ENCODE assay signal across 8 mouse cellular contexts in the genomic region with DNA sequence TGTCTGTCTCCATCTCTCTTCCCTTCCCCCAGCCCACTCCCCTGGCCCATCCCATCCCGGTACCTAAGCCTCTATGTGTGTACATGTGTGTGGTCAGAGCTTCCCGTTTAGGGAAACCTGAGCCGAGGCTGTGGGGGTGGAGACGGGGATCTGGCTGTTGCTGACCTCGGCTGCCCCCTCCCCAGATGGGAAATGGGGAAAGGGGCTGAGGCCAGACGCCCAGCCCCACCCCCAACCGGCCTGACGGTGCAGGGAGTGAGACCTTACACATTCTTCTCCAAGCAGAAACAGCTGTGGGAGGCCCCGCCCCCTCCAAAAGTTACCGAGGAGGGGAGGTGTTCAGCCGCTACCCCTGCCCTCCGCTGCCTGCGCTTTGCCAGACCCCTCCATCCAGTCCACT. TPM values are rescaled to one million over a fixed set of nuclear protein-coding genes. Genes with fewer than 3 reads are reported as not detected.
DNase-seq lines count a peak whose midpoint lies in the region; ATAC-seq and TF ChIP-seq lines count a peak whose summit lies in the region.

No protein-coding gene starts in this region.

- WGBS in cerebellum, adult 2 months: 22% methylated on average over 13 of the region's 13 CpGs
- WGBS in forebrain, embryonic 12.5 days: 3% methylated on average over 13 of the region's 13 CpGs
- WGBS in kidney, postnatal 0 days: 10% methylated on average over 13 of the region's 13 CpGs
- WGBS in midbrain, embryonic 16.5 days: 11% methylated on average over 10 of the region's 13 CpGs

- no peaks in the 10 kb centered on the region for H3K9me3 ChIP-seq in ES-Bruce4 (replicated peaks; ENCODE audit: control insufficient read depth, insufficient read depth, low read length, poor library complexity, severe bottlenecking)
- no peaks in the 10 kb centered on the region for H3K9me3 ChIP-seq in forebrain, embryonic 12.5 days
- H3K9me3 ChIP-seq in kidney, postnatal 0 days (replicated peaks; ENCODE audit: low read length): no peaks in the 10 kb centered on the region
- no peaks in the 10 kb centered on the region for H3K9me3 ChIP-seq in midbrain, embryonic 16.5 days (replicated peaks; ENCODE audit: control insufficient read depth, low read length, poor library complexity, severe bottlenecking)

- DNase-seq in cerebellum, adult 2 months: peak in 1 of 2 experiments; percentile 33
- peak; percentile 51 for DNase-seq in kidney, postnatal 0 days (ENCODE audit: low spot score)
- DNase-seq in natural killer cell, adult 2 months (ENCODE audit: low spot score in 2 of 2): no peak
- DNase-seq in gastrocnemius, postnatal 14 days: no peak

- no peaks in the 10 kb centered on the region for H3K27me3 ChIP-seq in cerebellum, adult 2 months (ENCODE audit: control insufficient read depth, insufficient read depth, low read length)
- no peaks in the 10 kb centered on the region for H3K27me3 ChIP-seq in ES-Bruce4 (ENCODE audit: control insufficient read depth, insufficient read depth, low read length, poor library complexity, severe bottlenecking)
- H3K27me3 ChIP-seq in forebrain, embryonic 12.5 days: no peaks in the 10 kb centered on the region
- no peaks in the 10 kb centered on the region for H3K27me3 ChIP-seq in kidney, postnatal 0 days (ENCODE audit: insufficient read depth, low read length)
- H3K27me3 ChIP-seq in midbrain, embryonic 16.5 days (ENCODE audit: control insufficient read depth, insufficient read depth, low read depth, low read length): no peaks in the 10 kb centered on the region

- peak overlapping the region; percentile 100 for H3K4me3 ChIP-seq in cerebellum, adult 2 months (replicated peaks; ENCODE audit: insufficient read depth, low read depth, low read length)
- H3K4me3 ChIP-seq in ES-Bruce4 (ENCODE audit: low read depth, low read length): peak overlapping the region; percentile 57
- H3K4me3 ChIP-seq in forebrain, embryonic 12.5 days (replicated peaks): peak overlapping the region; percentile 78
- H3K4me3 ChIP-seq in kidney, postnatal 0 days (replicated peaks; ENCODE audit: low read depth, low read length): peak overlapping the region; percentile 64
- H3K4me3 ChIP-seq in midbrain, embryonic 16.5 days (ENCODE audit: low read depth, low read length): peak overlapping the region; percentile 71

- no peaks in the 10 kb centered on the region for H3K36me3 ChIP-seq in ES-Bruce4 (ENCODE audit: control insufficient read depth, insufficient read depth, low read length, poor library complexity, severe bottlenecking)
- peaks cover 6% of the 10 kb centered on the region for H3K36me3 ChIP-seq in forebrain, embryonic 12.5 days (replicated peaks)
- H3K36me3 ChIP-seq in kidney, postnatal 0 days (ENCODE audit: insufficient read depth, low read length): no peaks in the 10 kb centered on the region
- H3K36me3 ChIP-seq in midbrain, embryonic 16.5 days (ENCODE audit: control insufficient read depth, insufficient read depth, low read length): no peaks in the 10 kb centered on the region

- TF ChIP-seq CTCF in cerebellum, adult 2 months (IDR thresholded peaks at IDR 0.05; ENCODE audit: borderline replicate concordance, insufficient read depth, low read depth, low read length): no peak
- no peak for TF ChIP-seq CTCF in ES-Bruce4 (IDR thresholded peaks at IDR 0.05; ENCODE audit: low read depth, low read length)
- no peak for TF ChIP-seq CTCF in kidney, postnatal 0 days (IDR thresholded peaks at IDR 0.05; ENCODE audit: low read depth)

- no peak overlapping the region for H3K27ac ChIP-seq in cerebellum, adult 2 months (ENCODE audit: insufficient read depth, low read length)
- peak overlapping the region; percentile 52 for H3K27ac ChIP-seq in ES-Bruce4 (ENCODE audit: insufficient read depth, low read length)
- peak overlapping the region; percentile 81 for H3K27ac ChIP-seq in forebrain, embryonic 12.5 days
- H3K27ac ChIP-seq in kidney, postnatal 0 days: peak overlapping the region; percentile 42; the same call in 1 of the 2 replicates
- no peak overlapping the region for H3K27ac ChIP-seq in midbrain, embryonic 16.5 days (ENCODE audit: low read length)

- peak; percentile 51; the same call in 1 of the 2 replicates for TF ChIP-seq EP300 in ES-Bruce4 (IDR thresholded peaks at IDR 0.05; ENCODE audit: insufficient read depth, low read depth, low read length)

- no peak for TF ChIP-seq POLR2A in cerebellum, adult 2 months (IDR thresholded peaks at IDR 0.05; ENCODE audit: borderline replicate concordance, insufficient read depth, low read length)
- no peak for TF ChIP-seq POLR2A in ES-Bruce4 (IDR thresholded peaks at IDR 0.05; ENCODE audit: insufficient read depth, low read length)

- ATAC-seq in cerebellum, adult (ENCODE audit: insufficient number of reproducible peaks, low FRiP score, low TSS enrichment): no peak
- ATAC-seq in forebrain, embryonic 12.5 days (ENCODE audit: low FRiP score): no peak
- no peak for ATAC-seq in kidney, postnatal 0 days (replicated peaks; ENCODE audit: low FRiP score, low read depth)
- no peak for ATAC-seq in midbrain, embryonic 16.5 days

- H3K4me1 ChIP-seq in cerebellum, adult 2 months (ENCODE audit: control insufficient read depth, insufficient read depth, low read length): peaks cover 8% of the 10 kb centered on the region
- H3K4me1 ChIP-seq in ES-Bruce4 (ENCODE audit: control insufficient read depth, insufficient read depth, low read length): no peaks in the 10 kb centered on the region
- peaks cover 41% of the 10 kb centered on the region for H3K4me1 ChIP-seq in forebrain, embryonic 12.5 days
- peaks cover 11% of the 10 kb centered on the region for H3K4me1 ChIP-seq in kidney, postnatal 0 days (replicated peaks; ENCODE audit: insufficient read depth, low read length)
- H3K4me1 ChIP-seq in midbrain, embryonic 16.5 days (ENCODE audit: control insufficient read depth, insufficient read depth, low read length): peaks cover 17% of the 10 kb centered on the region

- intact Hi-C loops in gastrocnemius, postnatal 14 days (cut with DNase I; ENCODE audit: low total_unique reads): no loop called here

- peak overlapping the region; percentile 92 for H3K4me2 ChIP-seq in forebrain, embryonic 12.5 days
- peak overlapping the region; percentile 83 for H3K4me2 ChIP-seq in kidney, postnatal 0 days (ENCODE audit: low read length)
- H3K4me2 ChIP-seq in midbrain, embryonic 16.5 days (ENCODE audit: low read length): peak overlapping the region; percentile 86

- peak overlapping the region; percentile 9 for H3K9ac ChIP-seq in ES-Bruce4 (ENCODE audit: low read depth, poor library complexity, severe bottlenecking)
- peak overlapping the region; percentile 86 for H3K9ac ChIP-seq in forebrain, embryonic 12.5 days
- H3K9ac ChIP-seq in kidney, postnatal 0 days (ENCODE audit: low read depth, low read length): peak overlapping the region; percentile 72; the same call in 1 of the 2 replicates
- peak overlapping the region; percentile 76 for H3K9ac ChIP-seq in midbrain, embryonic 16.5 days (ENCODE audit: low read depth, low read length)

RNA-seq across cellular contexts. Expression of gene Dact3, which starts 1.5 kb away (rescaled TPM):
- polyA plus RNA-seq in cerebellum, adult 2 months (2012; rRNA removed): 60.8 and 68.2 TPM in 2 replicates
- 19.2 and 20.8 TPM in 2 replicates for polyA plus RNA-seq in ES-Bruce4 (2011; ENCODE audit: insufficient read depth, insufficient read length, low read depth, missing spikeins)
- polyA plus RNA-seq in forebrain, embryonic 12.5 days (2016; fragmentation: Nextera tagmentation; extraction: Ambion mirVana): 2.6 and 3.2 TPM in 2 replicates
- 3.7 and 4.3 TPM in 2 replicates for polyA plus RNA-seq in kidney, postnatal 0 days (2015; fragmentation: Nextera tagmentation; extraction: Ambion mirVana)
- 2.6 and 3.0 TPM in 2 replicates for polyA plus RNA-seq in midbrain, embryonic 16.5 days (2015; fragmentation: Nextera tagmentation; extraction: Ambion mirVana)
- total RNA-seq in gastrocnemius, postnatal 14 days (2021): 1 to 10 TPM; 3.9 to 7.1 TPM

RNA-seq across cellular contexts. Expression of gene Gng8, which starts 15.0 kb away (rescaled TPM):
- 10.0 and 14.0 TPM in 2 replicates for polyA plus RNA-seq in cerebellum, adult 2 months (2012; rRNA removed)
- 4.5 and 4.6 TPM in 2 replicates for polyA plus RNA-seq in ES-Bruce4 (2011; ENCODE audit: insufficient read depth, insufficient read length, low read depth, missing spikeins)
- 14.7 and 16.4 TPM in 2 replicates for polyA plus RNA-seq in forebrain, embryonic 12.5 days (2016; fragmentation: Nextera tagmentation; extraction: Ambion mirVana)
- polyA plus RNA-seq in kidney, postnatal 0 days (2015; fragmentation: Nextera tagmentation; extraction: Ambion mirVana): 7.3 and 8.9 TPM in 2 replicates
- 14.0 and 49.2 TPM in 2 replicates for polyA plus RNA-seq in midbrain, embryonic 16.5 days (2015; fragmentation: Nextera tagmentation; extraction: Ambion mirVana)
- under 1 TPM; 0.47 to 0.66 TPM for total RNA-seq in gastrocnemius, postnatal 14 days (2021)

RNA-seq across cellular contexts. Expression of gene Ptgir, which starts 29.7 kb away (rescaled TPM):
- 0.11 TPM in 2 replicates for polyA plus RNA-seq in cerebellum, adult 2 months (2012; rRNA removed)
- polyA plus RNA-seq in ES-Bruce4 (2011; ENCODE audit: insufficient read depth, insufficient read length, low read depth, missing spikeins): not detected in 2 replicates
- polyA plus RNA-seq in forebrain, embryonic 12.5 days (2016; fragmentation: Nextera tagmentation; extraction: Ambion mirVana): 0.24 and 0.51 TPM in 2 replicates
- 2.2 and 2.3 TPM in 2 replicates for polyA plus RNA-seq in kidney, postnatal 0 days (2015; fragmentation: Nextera tagmentation; extraction: Ambion mirVana)
- 0.22 and 0.23 TPM in 2 replicates for polyA plus RNA-seq in midbrain, embryonic 16.5 days (2015; fragmentation: Nextera tagmentation; extraction: Ambion mirVana)
- 1 to 10 TPM; 1.6 to 2.6 TPM for total RNA-seq in gastrocnemius, postnatal 14 days (2021)

RNA-seq across cellular contexts. Expression of gene Prkd2, which starts 33.9 kb away (rescaled TPM):
- polyA plus RNA-seq in cerebellum, adult 2 months (2012; rRNA removed): 6.5 and 7.5 TPM in 2 replicates
- polyA plus RNA-seq in ES-Bruce4 (2011; ENCODE audit: insufficient read depth, insufficient read length, low read depth, missing spikeins): 18.4 and 18.5 TPM in 2 replicates
- 10.0 and 10.9 TPM in 2 replicates for polyA plus RNA-seq in forebrain, embryonic 12.5 days (2016; fragmentation: Nextera tagmentation; extraction: Ambion mirVana)
- polyA plus RNA-seq in kidney, postnatal 0 days (2015; fragmentation: Nextera tagmentation; extraction: Ambion mirVana): 12.8 and 15.1 TPM in 2 replicates
- 6.0 and 6.9 TPM in 2 replicates for polyA plus RNA-seq in midbrain, embryonic 16.5 days (2015; fragmentation: Nextera tagmentation; extraction: Ambion mirVana)
- 10 to 100 TPM in 1 of 2 experiments, 1 to 10 TPM in 1; 8.5 to 11.8 TPM for total RNA-seq in gastrocnemius, postnatal 14 days (2021)

RNA-seq across cellular contexts. Expression of gene Calm3, which starts 47.3 kb away (rescaled TPM):
- polyA plus RNA-seq in cerebellum, adult 2 months (2012; rRNA removed): 1,355 and 1,504 TPM in 2 replicates
- 358 and 368 TPM in 2 replicates for polyA plus RNA-seq in ES-Bruce4 (2011; ENCODE audit: insufficient read depth, insufficient read length, low read depth, missing spikeins)
- 227 and 234 TPM in 2 replicates for polyA plus RNA-seq in forebrain, embryonic 12.5 days (2016; fragmentation: Nextera tagmentation; extraction: Ambion mirVana)
- 134 and 136 TPM in 2 replicates for polyA plus RNA-seq in kidney, postnatal 0 days (2015; fragmentation: Nextera tagmentation; extraction: Ambion mirVana)
- polyA plus RNA-seq in midbrain, embryonic 16.5 days (2015; fragmentation: Nextera tagmentation; extraction: Ambion mirVana): 405 and 443 TPM in 2 replicates
- 100 to 1,000 TPM; 247 to 276 TPM for total RNA-seq in gastrocnemius, postnatal 14 days (2021)

Comparison
In these comparisons a context has a peak if more than half of its experiments do, and no peak if none do; other contexts are left out.
1. H3K27ac ChIP-seq: peak in ES-Bruce4 (single experiment), forebrain, embryonic 12.5 days (single experiment) and kidney, postnatal 0 days (single experiment); none in cerebellum, adult 2 months (single experiment) and midbrain, embryonic 16.5 days (single experiment).
2. H3K9ac ChIP-seq: peak in every context shown above with its lines; median percentile 86 in forebrain, embryonic 12.5 days; 76 in midbrain, embryonic 16.5 days; 72 in kidney, postnatal 0 days; 9 in ES-Bruce4.
3. Peak in every context shown above with its lines, with median percentiles within 50 percentile points of each other: H3K4me3 ChIP-seq and H3K4me2 ChIP-seq.